Mouse (Mus musculus) brown adipose tissue, adult 24 weeks (tissue): ENCODE data around the gene Ppp2r3a. TPM values are rescaled to one million over a fixed set of nuclear protein-coding genes. Genes with fewer than 3 reads are reported as not detected.

ENCODE experiments used
- H3K27ac ChIP-seq: fragments of 200-500 bp; replicated peaks from 2 replicates; pipeline ENCODE4 v1.5.1; 2012; ENCODE audit warnings: low read depth, mild to moderate bottlenecking, low read length
- H3K4me1 ChIP-seq: fragments of 200-500 bp; 2 replicates; pipeline ENCODE4 v1.6.1; 2012; ENCODE audit warnings: low read length, mixed read lengths; ENCODE audit not compliant: control insufficient read depth, insufficient read depth, insufficient read length
- H3K4me3 ChIP-seq: fragments of 200-500 bp; 2 replicates; pipeline ENCODE4 v1.5.1; 2012; ENCODE audit warnings: low read depth, mild to moderate bottlenecking, low read length, moderate library complexity; ENCODE audit not compliant: insufficient read depth
- polyA plus RNA-seq: library from polyadenylated mRNA; stranded (reverse); fragments of >200 nt; gene quantifications from 2 replicates; pipeline ENCODE4 v1.2.4, GENCODE M21; 2012; ENCODE audit not compliant: missing spikeins, insufficient read depth, insufficient read length

Gene Ppp2r3a
- polyA plus RNA-seq, 1 experiment: 13.0 TPM

DNA sequence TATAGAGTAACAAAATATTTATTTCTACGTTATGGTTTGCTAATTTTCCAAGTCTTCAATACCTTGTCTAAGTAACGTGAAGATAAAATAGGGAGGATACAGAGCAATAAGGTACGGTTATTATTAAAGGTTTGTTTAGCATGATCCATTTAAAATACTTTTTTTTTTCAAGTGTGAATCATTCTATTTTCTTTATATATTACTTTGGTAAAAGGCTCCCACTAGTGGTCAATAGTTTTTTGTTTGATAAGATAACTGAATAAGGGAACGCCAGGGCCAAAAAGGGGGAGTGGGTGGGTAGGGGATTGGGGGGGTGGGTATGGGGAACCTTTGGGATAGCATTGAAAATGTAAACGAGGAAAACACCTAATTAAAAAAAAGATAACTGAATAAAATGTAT lies 98.7 kb downstream of the Ppp2r3a start:
- Histone ChIP-seq H3K4me3 (no peak overlapping the region), H3K27ac (no peak overlapping the region)

DNA sequence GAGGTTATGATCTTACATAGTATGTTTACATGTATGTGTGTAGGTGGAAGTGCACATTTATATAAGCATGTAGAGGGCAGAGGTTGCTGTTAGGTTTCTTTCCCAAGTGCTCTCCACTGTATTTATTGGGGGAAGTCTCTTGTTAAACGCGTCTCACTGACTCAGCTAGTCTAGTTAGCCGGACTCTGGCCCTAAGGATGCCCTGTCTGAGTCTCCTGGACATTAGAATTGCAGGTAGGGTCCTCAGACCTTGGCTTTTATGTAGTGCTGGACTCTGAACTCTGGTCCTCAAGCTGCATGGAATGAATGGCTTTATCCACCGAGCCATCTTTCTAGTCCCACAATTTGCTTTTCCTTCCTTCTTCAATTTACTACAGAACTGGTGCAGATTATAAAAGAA lies 108.0 kb downstream of the Ppp2r3a start:
- H3K4me3 ChIP-seq: no peak overlapping the region
- H3K4me1 ChIP-seq: no peaks in the 10 kb centered on the region
- H3K27ac ChIP-seq: no peak overlapping the region

More for the DNA sequence above, 98.7 kb downstream of the Ppp2r3a start:
- no peaks in the 10 kb centered on the region for H3K4me1 ChIP-seq

DNA sequence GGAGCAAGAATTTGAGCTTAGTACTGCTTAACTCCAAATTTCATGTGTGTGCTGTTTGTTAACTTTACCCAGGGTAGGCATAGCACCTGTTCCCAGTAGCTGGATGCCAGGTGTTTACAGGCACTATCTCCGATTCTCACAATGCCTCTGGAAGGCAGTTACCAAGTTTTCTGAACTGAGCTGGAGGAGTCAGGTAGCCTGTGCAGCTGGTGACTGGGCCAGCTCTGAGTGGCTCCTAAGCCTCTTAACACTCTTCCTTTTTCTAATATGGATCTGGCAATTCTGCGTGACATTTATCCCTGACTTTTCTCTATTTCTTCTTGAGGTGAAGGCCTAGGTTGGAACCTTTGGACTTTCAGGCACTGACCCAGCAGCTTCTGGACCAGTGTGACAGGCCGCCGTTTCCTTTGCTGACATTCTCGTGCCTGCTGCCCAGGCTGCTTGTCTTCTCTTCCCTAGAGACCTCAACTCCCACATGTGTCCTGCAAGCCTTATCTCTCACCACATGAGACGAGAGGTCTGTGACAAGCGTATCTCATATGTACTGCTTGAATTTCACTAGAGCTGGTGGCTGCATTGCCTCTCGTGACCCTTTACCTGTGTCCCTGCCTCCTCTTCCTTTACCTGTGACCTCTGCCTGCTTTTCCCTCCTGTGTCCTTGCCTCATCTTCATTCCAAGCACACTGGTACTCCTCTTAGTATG lies 137.3 kb downstream of the Ppp2r3a start:
- Histone ChIP-seq H3K4me3 (no peak overlapping the region), H3K4me1 (no peaks in the 10 kb centered on the region), H3K27ac (no peak overlapping the region)

DNA sequence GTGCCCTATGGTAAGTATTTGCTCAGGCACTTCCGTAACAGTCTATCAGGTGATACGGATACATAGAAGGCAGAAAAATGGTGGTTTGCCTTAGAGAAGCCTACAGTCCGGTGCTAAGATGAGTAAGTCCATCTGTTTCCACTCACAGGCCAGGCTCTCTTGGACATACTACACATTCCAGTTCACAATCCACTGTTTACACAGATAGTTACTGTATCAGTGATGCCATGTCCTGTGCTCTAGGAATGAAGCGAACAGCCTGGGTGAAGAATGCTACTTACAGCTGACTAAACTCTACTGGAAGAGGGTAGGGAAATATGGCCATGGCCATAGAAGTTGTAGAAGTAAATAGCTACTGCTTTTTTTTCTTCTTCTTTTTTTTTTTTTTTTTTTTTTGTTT lies 138.3 kb downstream of the Ppp2r3a start:
- no peak overlapping the region for H3K27ac ChIP-seq

DNA sequence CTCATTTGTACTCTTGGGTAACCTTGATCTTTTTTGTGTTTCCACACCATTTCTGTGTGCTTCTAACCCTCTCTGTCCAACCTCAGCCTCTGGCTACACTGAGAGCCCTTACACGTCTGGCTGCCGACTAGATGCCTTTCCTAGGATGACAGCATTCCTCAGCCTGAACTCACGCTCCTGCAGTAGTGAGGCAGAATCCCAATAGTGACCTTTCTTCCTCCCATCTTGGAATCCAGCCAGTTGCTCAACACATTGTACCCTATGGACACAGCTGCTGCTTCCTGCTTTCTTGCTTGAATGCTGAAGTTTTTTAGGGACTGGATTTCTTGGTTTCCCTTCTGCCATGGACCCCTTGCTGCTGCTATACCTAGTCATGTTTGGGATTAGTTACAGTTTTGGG lies 141.6 kb downstream of the Ppp2r3a start:
- H3K4me3 ChIP-seq: no peak overlapping the region
- H3K27ac ChIP-seq: no peak overlapping the region
- no peaks in the 10 kb centered on the region for H3K4me1 ChIP-seq

More for the DNA sequence above, 138.3 kb downstream of the Ppp2r3a start:
- Histone ChIP-seq H3K4me3 (no peak overlapping the region), H3K4me1 (no peaks in the 10 kb centered on the region)

DNA sequence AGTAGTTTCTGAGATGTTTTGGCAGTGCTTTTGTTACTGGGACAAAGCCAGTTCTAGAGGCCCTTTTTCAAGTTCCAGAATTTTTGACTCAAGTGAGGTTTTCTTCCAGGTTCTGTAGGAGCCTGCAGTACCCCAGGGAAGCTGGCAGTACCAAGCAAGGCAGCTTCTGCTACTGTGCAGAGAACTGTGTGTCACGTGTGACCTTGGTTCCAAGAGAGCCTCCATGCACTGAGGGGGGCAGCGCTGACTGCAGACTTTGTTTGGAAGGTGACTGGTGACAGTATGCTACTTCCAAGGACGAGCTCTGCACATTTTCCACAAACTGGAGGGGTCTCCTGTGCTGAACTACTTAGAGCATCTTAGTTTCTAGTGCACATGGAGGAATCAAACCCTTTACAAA lies 144.2 kb downstream of the Ppp2r3a start:
- Histone ChIP-seq H3K4me3 (no peak overlapping the region), H3K27ac (no peak overlapping the region), H3K4me1 (no peaks in the 10 kb centered on the region)

DNA sequence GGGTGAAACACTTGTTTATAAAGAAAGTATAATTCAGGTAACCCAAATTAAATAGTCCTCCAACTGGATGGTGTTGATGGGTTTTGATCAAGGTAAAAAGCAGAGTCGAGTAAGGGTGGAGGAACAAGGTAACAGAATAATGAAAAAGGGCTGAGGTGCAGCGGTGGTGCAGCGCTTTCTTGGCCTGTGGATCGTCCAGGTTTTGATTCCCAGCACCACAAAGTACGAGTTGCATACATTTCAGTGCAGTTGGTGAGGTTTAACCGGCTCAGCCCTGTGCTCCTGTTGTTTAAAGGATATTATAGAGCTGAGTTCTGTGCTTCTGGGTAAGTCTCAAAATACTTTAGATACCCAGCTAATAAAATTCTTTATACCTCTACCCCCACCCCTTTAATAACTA lies 145.9 kb downstream of the Ppp2r3a start:
- Histone ChIP-seq H3K4me3 (no peak overlapping the region), H3K27ac (no peak overlapping the region), H3K4me1 (no peaks in the 10 kb centered on the region)

DNA sequence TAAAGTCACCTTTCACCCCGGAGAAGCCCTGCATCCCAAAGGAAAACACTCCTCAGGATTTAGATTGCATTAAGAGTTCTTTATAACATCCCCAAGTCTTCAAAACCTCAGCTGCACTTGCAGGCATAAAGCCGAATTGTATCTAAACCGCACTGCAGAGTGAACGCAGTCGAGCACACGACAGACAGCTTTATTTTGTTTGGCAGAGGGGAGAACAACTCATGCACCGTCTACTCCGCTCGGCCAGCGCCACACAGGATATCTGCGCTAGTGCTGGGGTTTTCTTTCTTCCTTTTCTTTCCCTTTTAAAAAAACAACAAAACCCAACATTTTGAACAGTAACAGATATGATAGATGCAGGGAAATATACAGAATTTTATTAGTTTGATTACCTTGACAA lies 146.7 kb downstream of the Ppp2r3a start:
- H3K4me1 ChIP-seq: no peaks in the 10 kb centered on the region
- H3K4me3 ChIP-seq: no peak overlapping the region
- H3K27ac ChIP-seq: no peak overlapping the region

DNA sequence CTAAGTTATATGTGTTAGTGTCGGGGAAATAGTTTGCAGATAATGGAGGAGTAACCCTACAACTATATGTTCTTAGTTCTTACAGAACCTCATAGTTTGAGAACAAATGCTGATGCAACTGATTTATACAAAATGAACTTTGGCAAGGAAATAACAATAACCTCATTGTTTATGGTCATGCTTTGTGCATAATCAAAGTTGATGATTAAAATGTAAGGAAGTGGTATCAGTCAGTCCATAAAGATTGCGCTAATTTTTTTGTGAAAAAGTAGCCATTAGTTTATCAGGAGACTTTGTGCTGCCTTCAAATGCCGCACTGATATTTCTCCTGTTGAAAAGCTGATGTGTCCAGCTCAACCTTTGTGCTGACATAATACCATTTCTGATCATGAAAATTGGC lies 149.3 kb downstream of the Ppp2r3a start:
- Histone ChIP-seq H3K4me3 (no peak overlapping the region), H3K4me1 (no peaks in the 10 kb centered on the region; the same call in 1 of the 2 replicates), H3K27ac (no peak overlapping the region)

DNA sequence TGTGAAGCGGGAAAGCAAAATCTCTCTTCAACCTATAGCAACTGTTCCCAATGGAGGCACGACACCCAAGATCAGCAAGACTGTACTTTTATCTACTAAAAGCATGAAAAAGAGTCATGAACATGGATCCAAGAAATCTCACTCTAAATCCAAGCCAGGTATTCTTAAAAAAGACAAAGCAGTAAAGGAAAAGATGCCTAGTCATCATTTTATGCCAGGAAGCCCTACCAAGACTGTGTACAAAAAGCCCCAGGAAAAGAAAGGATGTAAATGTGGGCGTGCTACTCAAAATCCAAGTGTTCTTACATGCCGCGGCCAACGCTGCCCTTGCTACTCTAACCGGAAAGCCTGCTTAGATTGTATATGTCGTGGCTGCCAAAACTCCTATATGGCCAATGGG lies 150.0 kb downstream of the Ppp2r3a start:
- Histone ChIP-seq H3K27ac (no peak overlapping the region), H3K4me3 (no peak overlapping the region), H3K4me1 (no peaks in the 10 kb centered on the region; the same call in 1 of the 2 replicates)

DNA sequence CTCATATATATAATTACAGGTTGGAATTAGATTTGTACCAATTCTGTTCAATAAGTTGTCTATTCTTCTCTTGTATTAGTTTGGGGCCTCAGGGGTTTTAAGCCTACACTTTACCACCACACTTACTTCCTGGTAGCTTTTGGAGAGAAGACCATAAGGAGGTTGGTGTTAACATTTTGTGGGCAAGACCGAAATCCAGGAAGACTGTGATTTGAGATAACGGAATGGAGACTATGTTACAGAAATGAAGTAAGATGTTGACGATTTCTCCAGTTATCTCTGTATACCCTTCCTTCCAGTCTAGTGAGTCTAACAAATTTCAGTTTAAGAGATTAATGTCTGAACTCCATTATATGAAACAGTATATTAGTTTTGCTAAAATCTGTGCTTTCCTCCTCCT lies 151.4 kb downstream of the Ppp2r3a start:
- H3K27ac ChIP-seq: no peak overlapping the region
- H3K4me1 ChIP-seq: no peaks in the 10 kb centered on the region; the same call in none of the 2 replicates
- no peak overlapping the region for H3K4me3 ChIP-seq

DNA sequence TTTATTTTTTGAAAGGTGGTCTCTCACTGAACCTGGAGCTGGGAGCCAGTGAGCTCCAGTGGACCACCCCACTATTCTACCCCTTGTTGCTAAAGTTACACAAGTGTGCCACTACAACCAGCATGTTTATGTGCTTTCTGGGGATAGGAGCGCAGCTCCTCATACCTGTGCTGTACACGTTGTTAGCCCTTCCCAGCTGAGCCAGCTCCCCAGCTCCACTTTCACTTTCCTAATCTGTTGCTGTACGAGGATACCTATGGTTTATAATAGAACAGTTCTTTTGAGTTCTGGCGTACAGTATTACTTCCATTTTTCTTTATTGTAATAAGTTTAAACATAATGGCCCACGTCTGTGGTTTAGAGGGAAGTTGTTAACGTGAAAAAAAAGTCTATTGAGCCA lies 152.2 kb downstream of the Ppp2r3a start:
- no peak overlapping the region for H3K4me3 ChIP-seq
- no peak overlapping the region for H3K27ac ChIP-seq
- no peaks in the 10 kb centered on the region; the same call in none of the 2 replicates for H3K4me1 ChIP-seq

DNA sequence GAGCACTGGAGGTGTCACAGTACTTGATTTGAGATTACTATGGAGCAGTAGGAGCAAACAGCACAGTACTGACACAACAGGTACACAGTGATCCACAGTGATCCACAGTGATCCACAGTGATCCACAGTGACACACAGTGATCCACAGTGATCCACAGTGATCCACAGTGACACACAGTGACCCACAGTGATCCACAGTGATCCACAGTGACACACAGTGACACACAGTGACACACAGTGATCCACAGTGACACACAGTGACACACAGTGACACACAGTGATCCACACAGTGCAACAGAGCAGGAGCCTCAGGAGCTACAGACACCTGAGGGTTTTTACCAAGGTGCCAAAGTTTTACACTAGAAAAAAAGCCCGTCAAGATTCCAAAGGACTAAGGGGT lies 154.1 kb downstream of the Ppp2r3a start:
- H3K27ac ChIP-seq: no peak overlapping the region
- no peaks in the 10 kb centered on the region; the same call in none of the 2 replicates for H3K4me1 ChIP-seq
- H3K4me3 ChIP-seq: no peak overlapping the region

DNA sequence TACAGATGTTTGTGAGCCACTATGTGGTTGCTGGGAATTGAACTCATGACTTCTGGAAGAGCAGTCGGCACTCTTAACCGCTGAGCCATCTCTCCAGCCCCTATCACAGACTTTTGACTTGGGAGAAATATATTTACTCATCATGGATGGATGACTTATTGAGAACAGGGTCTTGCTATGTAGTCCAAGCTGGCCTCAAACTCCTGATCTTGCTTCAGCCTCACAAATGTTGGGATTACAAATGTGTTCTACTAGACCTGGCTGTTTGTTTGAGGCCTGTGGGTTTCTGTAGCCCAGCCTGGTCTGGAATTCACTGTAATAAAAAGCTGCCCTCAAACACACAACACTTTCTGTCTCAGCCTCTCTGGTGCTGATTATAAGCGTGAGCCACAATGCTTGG lies 155.1 kb downstream of the Ppp2r3a start:
- Histone ChIP-seq H3K4me3 (no peak overlapping the region), H3K27ac (no peak overlapping the region), H3K4me1 (no peaks in the 10 kb centered on the region; the same call in none of the 2 replicates)

DNA sequence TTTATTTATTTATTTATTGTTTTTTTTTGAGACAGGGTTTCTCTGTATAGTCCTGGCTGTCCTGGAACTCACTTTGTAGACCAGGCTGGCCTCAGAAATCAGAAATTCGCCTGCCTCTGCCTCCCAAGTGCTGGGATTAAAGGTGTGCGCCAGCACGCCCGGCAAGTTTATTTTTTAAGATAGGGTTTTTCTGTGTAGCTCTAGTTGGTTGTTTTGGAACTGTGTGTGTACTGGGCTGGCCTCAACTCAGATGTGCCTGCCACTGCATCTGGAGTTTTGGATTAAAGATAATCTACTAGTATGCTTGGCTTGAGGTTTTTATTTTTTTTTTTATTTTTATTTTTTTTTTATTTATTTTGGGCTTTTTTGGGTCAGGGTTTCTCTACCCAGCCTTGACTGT lies 156.2 kb downstream of the Ppp2r3a start:
- H3K4me3 ChIP-seq: no peak overlapping the region
- H3K4me1 ChIP-seq: no peaks in the 10 kb centered on the region; the same call in none of the 2 replicates
- H3K27ac ChIP-seq: no peak overlapping the region

DNA sequence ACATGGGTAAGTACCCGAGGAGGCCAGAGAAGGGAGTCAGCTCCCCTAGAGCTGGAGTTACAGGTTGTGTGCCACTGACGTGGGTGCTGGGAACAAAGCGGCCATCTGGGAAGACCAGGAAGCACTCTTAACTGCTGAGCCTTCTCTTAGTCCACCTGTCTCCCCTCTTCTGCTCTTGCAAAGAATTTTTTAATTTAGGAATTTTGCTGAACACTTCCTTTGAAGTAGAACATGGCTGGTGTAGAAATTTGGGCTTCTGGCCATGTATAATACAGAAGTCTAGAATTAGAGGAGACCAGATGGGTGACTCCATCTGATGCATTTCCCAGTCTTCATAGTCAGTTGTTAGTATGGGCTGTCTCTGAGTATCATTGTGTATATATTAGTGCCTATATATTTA lies 167.9 kb downstream of the Ppp2r3a start:
- Histone ChIP-seq H3K4me3 (no peak overlapping the region), H3K4me1 (peaks cover 15% of the 10 kb centered on the region), H3K27ac (no peak overlapping the region)
